Mouse (Mus musculus): ENCODE measurements around the gene Inhbe. TPM values are rescaled to one million over a fixed set of nuclear protein-coding genes. Genes with fewer than 3 reads are reported as not detected.

Gene Inhbe
- 0.04 TPM in 1 of 2 replicates, not detected in the other for polyA plus RNA-seq (2016; fragmentation: Nextera tagmentation; extraction: Ambion mirVana)

DNA sequence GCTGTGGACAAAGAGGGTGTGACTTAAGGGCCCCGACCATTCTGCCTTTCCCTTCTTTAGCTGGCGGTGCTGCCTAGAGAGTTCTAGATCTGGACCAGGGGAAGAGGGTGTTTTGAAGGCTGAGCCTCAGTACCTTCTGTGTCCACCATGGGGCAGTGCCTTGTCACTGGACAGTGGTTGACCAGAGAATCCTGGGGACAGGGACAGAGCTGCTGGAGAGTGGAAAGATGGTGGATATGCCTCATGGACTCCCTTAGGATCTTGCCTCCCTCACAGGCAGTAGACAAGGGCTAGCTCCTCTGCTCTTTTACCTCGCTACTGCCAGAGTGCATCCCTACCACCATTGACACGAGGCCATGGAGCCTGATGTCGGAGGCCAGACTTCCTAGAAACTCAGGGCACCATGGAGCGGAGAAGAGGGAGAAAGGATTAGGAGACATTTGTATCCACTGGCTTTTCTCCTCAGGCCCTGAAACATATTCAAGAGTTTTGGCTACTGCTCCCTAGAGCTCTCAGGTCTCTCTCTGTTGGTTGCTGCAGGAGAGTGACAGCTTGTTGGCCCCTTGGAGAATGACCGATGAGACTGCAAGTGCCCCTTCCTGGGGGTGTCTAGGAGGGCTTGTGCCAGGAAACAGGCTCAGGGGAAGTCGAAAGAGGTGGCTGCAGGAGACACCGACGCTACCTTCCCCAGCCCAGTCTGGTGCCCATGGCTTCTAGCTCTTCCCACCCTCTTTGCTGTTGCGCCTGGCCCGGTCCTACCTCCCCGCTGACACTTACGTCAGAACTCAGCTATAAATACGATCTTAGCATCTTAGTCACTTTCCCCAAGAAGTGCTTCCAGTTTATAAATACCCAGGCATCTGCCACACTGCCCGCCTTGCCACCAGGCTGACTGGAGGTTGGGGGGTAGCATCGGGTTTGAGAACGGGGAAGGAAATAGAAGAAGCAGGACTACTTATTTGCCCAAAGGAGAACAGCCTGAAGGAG, at the start of gene Inhbe:
Inhbe (minus strand) TSS at position 503 of the 987 bp plus-strand sequence.
- Histone ChIP-seq H3K4me1 (peaks cover 27% of the 10 kb centered on the region), H3K9me3 (no peaks in the 10 kb centered on the region), H3K36me3 (replicated peaks) (no peaks in the 10 kb centered on the region), H3K27ac (replicated peaks) (no peak within 1 kb of the TSS), H3K4me3 (no peak within 1 kb of the TSS), H3K27me3 (replicated peaks; ENCODE audit: low read depth, poor library complexity, severe bottlenecking) (peaks cover 31% of the 10 kb centered on the region)
- DNase-seq (ENCODE audit: low spot score): no peak
- WGBS: 87% methylated on average over 18 of the region's 18 CpGs

GRCm38 (mm10) chr10:127391774-127392173, 37.6 kb upstream of the Inhbe start:
- H3K36me3 ChIP-seq (replicated peaks): peaks cover 52% of the 10 kb centered on the region
- no peaks in the 10 kb centered on the region for H3K27me3 ChIP-seq (replicated peaks; ENCODE audit: low read depth, poor library complexity, severe bottlenecking)
- no peaks in the 10 kb centered on the region for H3K4me1 ChIP-seq
- DNase-seq (ENCODE audit: low spot score): no peak
- 84% methylated on average over 6 of the region's 6 CpGs for WGBS
- H3K9me3 ChIP-seq: no peaks in the 10 kb centered on the region
- H3K4me3 ChIP-seq: no peak overlapping the region
- no peak overlapping the region for H3K27ac ChIP-seq (replicated peaks)

- WGBS: 55% methylated on average over 2 of the region's 2 CpGs
- DNase-seq (ENCODE audit: low spot score): no peak
- Histone ChIP-seq H3K27ac (replicated peaks) (peak overlapping the region; percentile 95), H3K4me1 (peaks cover 11% of the 10 kb centered on the region), H3K4me3 (peak overlapping the region; percentile 76), H3K27me3 (replicated peaks; ENCODE audit: low read depth, poor library complexity, severe bottlenecking) (no peaks in the 10 kb centered on the region), H3K9me3 (no peaks in the 10 kb centered on the region), H3K36me3 (replicated peaks) (0 out of 2 replicates have a peak, but pooled peaks cover 3% of the 10 kb centered on the region)
These were observed 27.5 kb upstream of the Inhbe start for GRCm38 (mm10) chr10:127381743-127382134.

DNA sequence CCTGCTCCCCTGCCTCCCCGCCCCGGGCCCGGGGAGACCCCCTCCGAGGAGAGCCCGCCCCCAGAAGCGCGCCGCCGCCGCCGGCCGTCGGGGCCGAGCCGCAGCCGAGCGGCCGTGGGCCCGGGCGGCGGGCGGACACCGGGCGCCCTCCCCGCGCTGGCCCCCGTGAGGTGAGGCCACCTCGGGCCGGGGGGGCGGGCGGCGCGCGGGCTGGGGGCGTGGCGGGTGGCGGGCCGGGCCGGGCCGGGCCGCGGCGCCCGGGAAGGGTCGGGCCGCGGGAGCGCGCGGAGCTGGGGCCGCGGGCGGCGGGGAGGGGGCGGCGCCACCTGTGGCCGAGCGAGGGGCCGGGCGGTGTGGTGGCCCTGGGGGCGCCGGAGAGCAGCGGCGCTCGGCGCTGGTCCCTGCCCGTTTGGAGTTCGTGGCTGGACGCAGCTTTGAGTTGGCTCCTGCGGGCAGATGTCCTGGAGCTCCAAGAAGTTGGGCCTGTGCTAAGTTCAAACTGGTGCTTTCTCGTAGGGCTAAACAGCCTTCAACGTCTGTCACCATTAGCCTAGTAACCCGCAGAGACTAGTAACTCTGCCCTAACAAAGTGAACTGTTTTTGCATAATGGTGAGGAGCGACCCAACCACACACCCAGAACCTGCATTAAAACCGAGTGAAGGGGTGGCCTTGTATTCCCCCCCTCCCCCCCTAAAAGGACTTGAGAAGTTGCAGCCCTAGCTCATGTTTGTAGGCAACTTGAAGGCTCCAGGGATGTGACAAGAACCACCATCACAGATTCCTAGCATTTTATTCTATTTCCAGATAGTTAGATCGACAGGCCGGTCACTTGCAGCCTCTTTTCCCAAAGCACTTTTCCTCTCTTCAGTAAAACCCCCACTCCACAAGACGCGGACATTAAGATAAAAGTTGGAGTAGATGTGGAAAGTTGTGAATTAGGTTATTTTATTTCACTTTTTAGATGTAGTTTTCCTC, 26.8 kb upstream of the Inhbe start:
- H3K27ac ChIP-seq (replicated peaks): peak overlapping the region; percentile 95
- peak; percentile 85 for DNase-seq (ENCODE audit: low spot score)
- H3K4me1 ChIP-seq: peaks cover 11% of the 10 kb centered on the region
- 6% methylated on average over 78 of the region's 79 CpGs for WGBS
- 0 out of 2 replicates have a peak, but pooled peaks cover 3% of the 10 kb centered on the region for H3K36me3 ChIP-seq (replicated peaks)
- no peaks in the 10 kb centered on the region for H3K27me3 ChIP-seq (replicated peaks; ENCODE audit: low read depth, poor library complexity, severe bottlenecking)
- H3K4me3 ChIP-seq: peak overlapping the region; percentile 76
- H3K9me3 ChIP-seq: no peaks in the 10 kb centered on the region

- H3K36me3 ChIP-seq (replicated peaks): 0 out of 2 replicates have a peak, but pooled peaks cover 3% of the 10 kb centered on the region
- H3K9me3 ChIP-seq: no peaks in the 10 kb centered on the region
- H3K27me3 ChIP-seq (replicated peaks; ENCODE audit: low read depth, poor library complexity, severe bottlenecking): no peaks in the 10 kb centered on the region
- H3K27ac ChIP-seq (replicated peaks): peak within 1 kb of the TSS; percentile 95
- DNase-seq (ENCODE audit: low spot score): peak; percentile 98
- under 1% methylated on average over 53 of the region's 53 CpGs for WGBS
- H3K4me3 ChIP-seq: peak within 1 kb of the TSS; percentile 76
- H3K4me1 ChIP-seq: peaks cover 11% of the 10 kb centered on the region
These were observed 26.1 kb upstream of the Inhbe start, which contains the start of gene R3hdm2 for GRCm38 (mm10) chr10:127380251-127380691. TSS of gene R3hdm2 (plus strand) at chr10:127380327.

GRCm38 (mm10) chr10:127379654-127380053, 25.4 kb upstream of the Inhbe start:
- 87% methylated on average over 8 of the region's 8 CpGs for WGBS
- no peak for DNase-seq (ENCODE audit: low spot score)
- H3K27ac ChIP-seq (replicated peaks): peak overlapping the region; percentile 95
- H3K27me3 ChIP-seq (replicated peaks; ENCODE audit: low read depth, poor library complexity, severe bottlenecking): no peaks in the 10 kb centered on the region
- no peaks in the 10 kb centered on the region for H3K9me3 ChIP-seq
- H3K4me1 ChIP-seq: peaks cover 11% of the 10 kb centered on the region
- H3K36me3 ChIP-seq (replicated peaks): 0 out of 2 replicates have a peak, but pooled peaks cover 3% of the 10 kb centered on the region
- peak overlapping the region; percentile 76 for H3K4me3 ChIP-seq

- WGBS: 77% methylated on average over 3 of the region's 3 CpGs
- no peak for DNase-seq (ENCODE audit: low spot score)
- no peaks in the 10 kb centered on the region for H3K36me3 ChIP-seq (replicated peaks)
- no peaks in the 10 kb centered on the region for H3K9me3 ChIP-seq
- H3K4me3 ChIP-seq: no peak overlapping the region
- no peak overlapping the region for H3K27ac ChIP-seq (replicated peaks)
- no peaks in the 10 kb centered on the region for H3K27me3 ChIP-seq (replicated peaks; ENCODE audit: low read depth, poor library complexity, severe bottlenecking)
- H3K4me1 ChIP-seq: peaks cover 11% of the 10 kb centered on the region
These were observed 23.5 kb upstream of the Inhbe start for GRCm38 (mm10) chr10:127377700-127378099.

GRCm38 (mm10) chr10:127371023-127371422, 16.8 kb upstream of the Inhbe start:
- DNase-seq (ENCODE audit: low spot score): no peak
- 71% methylated on average over 2 of the region's 2 CpGs for WGBS
- H3K27ac ChIP-seq (replicated peaks): no peak overlapping the region
- no peak overlapping the region for H3K4me3 ChIP-seq
- no peaks in the 10 kb centered on the region for H3K36me3 ChIP-seq (replicated peaks)
- peaks cover 16% of the 10 kb centered on the region for H3K4me1 ChIP-seq
- no peaks in the 10 kb centered on the region for H3K27me3 ChIP-seq (replicated peaks; ENCODE audit: low read depth, poor library complexity, severe bottlenecking)
- no peaks in the 10 kb centered on the region for H3K9me3 ChIP-seq

DNA sequence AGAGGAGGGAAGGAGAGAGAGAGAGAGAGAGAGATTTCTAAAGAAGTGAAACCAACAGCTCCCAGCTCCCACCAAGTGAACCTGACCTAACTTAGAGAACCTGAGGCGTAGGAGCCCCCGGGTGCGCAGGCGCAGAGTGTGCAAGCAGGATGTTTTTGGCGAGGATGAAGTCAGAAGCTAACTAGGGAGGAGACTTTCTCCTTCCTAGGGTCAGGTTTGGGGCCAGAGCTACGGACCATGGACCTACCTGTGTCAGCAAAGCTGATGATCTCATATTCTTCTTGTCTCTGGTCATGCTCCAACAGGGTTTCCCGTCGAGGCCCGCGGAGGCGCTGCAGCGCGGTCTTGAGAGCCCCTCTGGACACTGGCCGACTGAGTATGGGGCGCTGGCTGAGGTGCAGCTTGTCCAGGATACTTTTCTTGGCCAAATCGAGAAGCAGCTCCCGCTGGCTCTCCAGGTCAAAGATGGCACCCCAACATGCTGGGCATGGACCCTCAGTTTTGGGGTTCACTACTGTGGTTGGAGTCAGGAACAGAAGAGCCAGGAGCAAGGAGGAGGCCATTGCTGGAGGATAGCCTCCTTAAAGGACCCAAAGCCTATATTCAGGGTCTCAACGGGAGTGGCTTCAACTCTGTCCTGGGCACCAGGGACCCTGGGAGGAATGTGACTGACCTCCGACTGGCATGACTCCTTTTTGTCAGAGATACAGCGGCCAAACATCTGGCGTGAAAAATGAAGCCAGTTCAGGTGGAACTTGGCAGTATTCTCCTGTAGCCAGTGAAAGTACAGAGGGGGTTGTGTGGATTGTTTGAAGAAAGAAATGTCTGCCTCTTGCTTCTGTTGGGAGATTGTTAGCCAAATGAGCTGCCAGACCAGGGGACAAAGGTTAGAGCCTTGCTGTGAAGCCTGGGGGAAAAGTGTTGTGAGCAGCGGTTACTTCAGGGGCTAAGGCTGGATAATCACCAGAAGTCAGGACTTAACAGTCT, 15.9 kb upstream of the Inhbe start, which contains the start of gene Inhbc:
Inhbc (minus strand) TSS at position 598 of the 987 bp plus-strand sequence.
- H3K36me3 ChIP-seq (replicated peaks): no peaks in the 10 kb centered on the region
- no peaks in the 10 kb centered on the region for H3K27me3 ChIP-seq (replicated peaks; ENCODE audit: low read depth, poor library complexity, severe bottlenecking)
- 75% methylated on average over 22 of the region's 22 CpGs for WGBS
- H3K4me1 ChIP-seq: peaks cover 16% of the 10 kb centered on the region
- H3K9me3 ChIP-seq: no peaks in the 10 kb centered on the region
- no peak for DNase-seq (ENCODE audit: low spot score)
- no peak within 1 kb of the TSS for H3K27ac ChIP-seq (replicated peaks)
- H3K4me3 ChIP-seq: no peak within 1 kb of the TSS

DNA sequence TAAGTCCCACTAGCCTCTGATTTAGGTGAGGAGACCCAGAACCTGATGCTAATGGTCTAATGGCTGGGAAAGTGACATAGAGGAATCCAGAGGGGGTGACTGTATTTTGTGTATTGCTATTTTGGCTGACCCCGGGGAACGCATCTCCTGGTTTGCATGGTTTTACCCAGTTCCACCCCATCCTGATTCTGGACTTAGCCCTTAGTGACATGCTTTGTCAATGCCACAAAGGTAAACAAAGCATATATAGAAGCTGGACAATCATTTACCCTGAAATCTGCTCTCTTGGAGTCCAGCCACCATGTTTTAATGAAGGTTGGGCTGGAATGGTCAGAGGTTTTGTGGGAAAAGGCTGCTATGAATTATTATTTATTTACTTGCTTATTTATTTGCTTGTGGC, 14.1 kb upstream of the Inhbe start:
- 81% methylated on average over 2 of the region's 2 CpGs for WGBS
- Histone ChIP-seq H3K4me1 (peaks cover 16% of the 10 kb centered on the region), H3K36me3 (replicated peaks) (no peaks in the 10 kb centered on the region), H3K4me3 (no peak overlapping the region), H3K27me3 (replicated peaks; ENCODE audit: low read depth, poor library complexity, severe bottlenecking) (no peaks in the 10 kb centered on the region), H3K27ac (replicated peaks) (no peak overlapping the region), H3K9me3 (no peaks in the 10 kb centered on the region)
- DNase-seq (ENCODE audit: low spot score): no peak

GRCm38 (mm10) chr10:127367116-127367515, 12.9 kb upstream of the Inhbe start:
- Histone ChIP-seq H3K27me3 (replicated peaks; ENCODE audit: low read depth, poor library complexity, severe bottlenecking) (no peaks in the 10 kb centered on the region), H3K36me3 (replicated peaks) (no peaks in the 10 kb centered on the region), H3K27ac (replicated peaks) (no peak overlapping the region), H3K9me3 (no peaks in the 10 kb centered on the region), H3K4me3 (no peak overlapping the region), H3K4me1 (peaks cover 16% of the 10 kb centered on the region)
- WGBS: 75% methylated on average over 5 of the region's 5 CpGs
- DNase-seq (ENCODE audit: low spot score): no peak

Data from embryonic facial prominence, embryonic 10.5 days (tissue).